Mouse (Mus musculus) brain, adult 2 months (tissue): ENCODE data around the gene Brdt.
"Not testable (repeated sequence)": the region's sequence is repeated elsewhere in the genome, so short reads cannot be mapped to it uniquely, and the experiment has no call there.

Experiments
- DNase-seq: peaks from one replicate; pipeline ENCODE4 v3.0.0; 2011; ENCODE audit warnings: low read depth, low spot score

Brdt gene

GRCm38 (mm10) chr5:107320703-107321102, 10.3 kb upstream of the Brdt start:
- peak; percentile 61 for DNase-seq

GRCm38 (mm10) chr5:107340404-107340803, 9.4 kb downstream of the Brdt start:
- DNase-seq, result no peak

- no peak for DNase-seq
These were observed 11.9 kb downstream of the Brdt start for GRCm38 (mm10) chr5:107342891-107343290.

GRCm38 (mm10) chr5:107346214-107346613, 15.3 kb downstream of the Brdt start:
- DNase-seq, result peak; percentile 35

- peak; percentile 24 for DNase-seq
These were observed 21.6 kb downstream of the Brdt start for GRCm38 (mm10) chr5:107352566-107352965.

GRCm38 (mm10) chr5:107353981-107354380, 23.0 kb downstream of the Brdt start:
- DNase-seq, result no peak

- DNase-seq, result peak; percentile 80
These were observed 24.8 kb downstream of the Brdt start for GRCm38 (mm10) chr5:107355801-107356200.

- DNase-seq, result no peak
These were observed 26.8 kb downstream of the Brdt start for GRCm38 (mm10) chr5:107357723-107358122.

- DNase-seq, result peak; percentile 96
These were observed 28.6 kb downstream of the Brdt start for GRCm38 (mm10) chr5:107359395-107360053.

- peak; percentile 31 for DNase-seq
These were observed 29.2 kb downstream of the Brdt start for GRCm38 (mm10) chr5:107360054-107360730.

GRCm38 (mm10) chr5:107370040-107370439, 39.1 kb downstream of the Brdt start:
- peak; percentile 30 for DNase-seq

- no peak for DNase-seq
These were observed 40.4 kb downstream of the Brdt start for GRCm38 (mm10) chr5:107371335-107371734.

- no peak for DNase-seq
These were observed 42.3 kb downstream of the Brdt start for GRCm38 (mm10) chr5:107373256-107373655.

- not testable (repeated sequence) for DNase-seq
These were observed 55.5 kb downstream of the Brdt start for GRCm38 (mm10) chr5:107386448-107386847.

GRCm38 (mm10) chr5:107387788-107388187, 56.8 kb downstream of the Brdt start:
- DNase-seq, result no peak

- DNase-seq, result no peak
These were observed 58.4 kb downstream of the Brdt start for GRCm38 (mm10) chr5:107389373-107389772.

- DNase-seq, result no peak
These were observed 63.5 kb downstream of the Brdt start for GRCm38 (mm10) chr5:107394437-107394836.

GRCm38 (mm10) chr5:107402436-107402835, 71.5 kb downstream of the Brdt start, which contains the start of gene Ephx4:
Ephx4 (plus strand) TSS chr5:107402736.
- no peak for DNase-seq

- DNase-seq, result peak; percentile 64
These were observed 72.3 kb downstream of the Brdt start for GRCm38 (mm10) chr5:107403011-107403946.

- DNase-seq, result peak; percentile 96
These were observed 73.2 kb downstream of the Brdt start for GRCm38 (mm10) chr5:107403947-107404684.

GRCm38 (mm10) chr5:107405361-107405760, 74.4 kb downstream of the Brdt start:
- peak; percentile 91 for DNase-seq
